Mouse (Mus musculus) G1E-ER4 (cell line): Measurements from ENCODE around the gene Rbbp8nl. TPM values are rescaled to one million over a fixed set of nuclear protein-coding genes. Genes with fewer than 3 reads are reported as not detected.

ENCODE experiments used
- GATA1 ChIP-seq: IDR thresholded peaks from one replicate; pipeline ENCODE4 v1.8.0; 2012; ENCODE audit warnings: low read length, inconsistent platforms
- polyA plus RNA-seq: library from polyadenylated mRNA; stranded (reverse); fragments of >175 nt; gene quantifications from 2 replicates; pipeline ENCODE4 v1.2.3, GENCODE M21; 2012

Gene Rbbp8nl
- polyA plus RNA-seq, 1 experiment: not detected

- TF ChIP-seq GATA1: no peak
These were observed 12.5 kb upstream of the Rbbp8nl start for GRCm38 (mm10) chr2:180302201-180302600.

- TF ChIP-seq GATA1: no peak
These were observed 11.1 kb upstream of the Rbbp8nl start for GRCm38 (mm10) chr2:180300771-180301170.

- TF ChIP-seq GATA1: no peak
These were observed 10.6 kb upstream of the Rbbp8nl start for GRCm38 (mm10) chr2:180300252-180300651.

GRCm38 (mm10) chr2:180292906-180293305, 3.2 kb upstream of the Rbbp8nl start:
- TF ChIP-seq GATA1: no peak

GRCm38 (mm10) chr2:180292026-180292425, 2.3 kb upstream of the Rbbp8nl start:
- no peak for TF ChIP-seq GATA1

- TF ChIP-seq GATA1: no peak
These were observed 1.9 kb upstream of the Rbbp8nl start for GRCm38 (mm10) chr2:180291566-180291965.

- TF ChIP-seq GATA1: no peak
These were observed 824 bp upstream of the Rbbp8nl start for GRCm38 (mm10) chr2:180290503-180290902.

- no peak for TF ChIP-seq GATA1
These were observed 713 bp downstream of the Rbbp8nl start for GRCm38 (mm10) chr2:180288966-180289365.

GRCm38 (mm10) chr2:180279321-180279720, 10.4 kb downstream of the Rbbp8nl start:
- TF ChIP-seq GATA1: no peak

- no peak for TF ChIP-seq GATA1
These were observed 11.8 kb downstream of the Rbbp8nl start for GRCm38 (mm10) chr2:180277773-180278320.

GRCm38 (mm10) chr2:180276851-180277259, 12.8 kb downstream of the Rbbp8nl start:
- no peak for TF ChIP-seq GATA1

GRCm38 (mm10) chr2:180276385-180276784, 13.3 kb downstream of the Rbbp8nl start:
- TF ChIP-seq GATA1: no peak

GRCm38 (mm10) chr2:180275836-180276235, 13.8 kb downstream of the Rbbp8nl start:
- no peak for TF ChIP-seq GATA1

GRCm38 (mm10) chr2:180274523-180274922, 15.2 kb downstream of the Rbbp8nl start:
- no peak for TF ChIP-seq GATA1

GRCm38 (mm10) chr2:180273394-180274244, 16.1 kb downstream of the Rbbp8nl start, which contains the start of gene Cables2:
TSS of gene Cables2 (minus strand) at chr2:180273496.
- no peak for TF ChIP-seq GATA1

GRCm38 (mm10) chr2:180272884-180273321, 16.8 kb downstream of the Rbbp8nl start:
- TF ChIP-seq GATA1: no peak

GRCm38 (mm10) chr2:180271804-180272395, 17.8 kb downstream of the Rbbp8nl start:
- TF ChIP-seq GATA1: no peak
